Mouse (Mus musculus): ENCODE results near the gene Zer1. TPM values are rescaled to one million over a fixed set of nuclear protein-coding genes. Genes with fewer than 3 reads are reported as not detected.

Gene Zer1
- polyA plus RNA-seq (2015; fragmentation: Nextera tagmentation; extraction: Ambion mirVana) = 2.6 and 2.8 TPM in 2 replicates

DNA sequence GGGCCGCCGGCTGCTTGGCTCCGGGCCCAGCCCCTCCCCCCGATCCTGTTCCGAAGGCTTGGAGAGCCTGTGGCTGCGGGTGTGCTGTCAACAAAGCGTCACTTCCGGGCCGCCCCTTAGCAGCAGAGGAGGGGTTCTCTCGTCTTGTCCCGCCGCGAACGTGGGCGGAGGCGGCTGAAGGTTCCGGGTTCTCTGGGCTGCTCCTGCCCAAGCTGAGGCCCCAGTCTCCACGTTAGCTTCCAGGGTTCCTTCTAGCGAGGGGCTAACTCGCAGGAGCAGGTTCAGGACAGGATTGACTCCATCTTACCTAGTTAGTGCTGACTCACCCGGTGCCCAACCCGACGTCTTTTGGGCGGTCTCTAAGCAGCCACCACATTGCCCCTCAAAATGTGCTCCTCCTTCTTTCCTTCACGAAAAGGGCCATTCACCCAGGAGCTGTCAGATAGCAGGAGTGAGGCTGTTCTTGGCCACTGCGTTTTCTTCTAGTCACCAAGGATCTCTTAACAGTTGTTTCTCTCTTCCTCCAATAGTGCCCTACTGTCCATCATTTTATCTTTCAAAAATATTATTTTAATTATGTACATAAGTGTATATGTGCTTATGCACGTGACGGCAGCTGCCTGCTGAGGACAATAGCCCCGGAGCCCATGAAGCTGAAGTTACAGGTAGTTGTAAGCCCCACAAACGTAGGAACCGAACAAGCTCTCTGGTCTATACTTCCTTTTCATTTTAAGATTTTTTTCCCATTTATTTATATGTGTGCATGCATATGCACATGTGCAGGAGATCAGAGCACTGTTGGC is at the start of gene Zer1:
TSS of gene Zer1 (minus strand) at position 114 of the 803 bp plus-strand sequence.
- H3K4me3 ChIP-seq (ENCODE audit: low read depth, low read length) = peak within 1 kb of the TSS; percentile 85
- TF ChIP-seq CTCF (IDR thresholded peaks at IDR 0.05; ENCODE audit: low read depth) = no peak
- H3K27ac ChIP-seq (ENCODE audit: low read depth, low read length) = peak within 1 kb of the TSS; percentile 77
- H3K4me1 ChIP-seq (replicated peaks; ENCODE audit: control insufficient read depth, insufficient read depth, low read length) = no peaks in the 10 kb centered on the region
- peaks cover 6% of the 10 kb centered on the region for H3K36me3 ChIP-seq (ENCODE audit: control insufficient read depth, insufficient read depth)
- peak within 1 kb of the TSS; percentile 80 for H3K4me2 ChIP-seq (replicated peaks; ENCODE audit: low read depth)
- H3K27me3 ChIP-seq (replicated peaks; ENCODE audit: control insufficient read depth, insufficient read depth, low read length) = no peaks in the 10 kb centered on the region
- no peaks in the 10 kb centered on the region for H3K9me3 ChIP-seq (ENCODE audit: control insufficient read depth)
- WGBS = 9% methylated on average over 31 of the region's 31 CpGs
- H3K9ac ChIP-seq (ENCODE audit: low read depth, low read length) = peak within 1 kb of the TSS; percentile 76
- peak; percentile 94 for ATAC-seq

GRCm38 (mm10) chr2:30173541-30174240 is 49.3 kb upstream of the Zer1 start:
- Histone ChIP-seq H3K4me3 (ENCODE audit: low read depth, low read length) (no peak overlapping the region), H3K9ac (ENCODE audit: low read depth, low read length) (no peak overlapping the region), H3K27me3 (replicated peaks; ENCODE audit: control insufficient read depth, insufficient read depth, low read length) (no peaks in the 10 kb centered on the region), H3K4me1 (replicated peaks; ENCODE audit: control insufficient read depth, insufficient read depth, low read length) (peaks cover 7% of the 10 kb centered on the region; the same call in 1 of the 2 replicates), H3K4me2 (replicated peaks; ENCODE audit: low read depth) (no peak overlapping the region), H3K9me3 (ENCODE audit: control insufficient read depth) (no peaks in the 10 kb centered on the region), H3K36me3 (ENCODE audit: control insufficient read depth, insufficient read depth) (peaks cover 38% of the 10 kb centered on the region), H3K27ac (ENCODE audit: low read depth, low read length) (no peak overlapping the region)
- TF ChIP-seq CTCF (IDR thresholded peaks at IDR 0.05; ENCODE audit: low read depth) = no peak
- 94% methylated on average over 20 of the region's 20 CpGs for WGBS
- ATAC-seq = no peak

- Histone ChIP-seq H3K4me1 (replicated peaks; ENCODE audit: control insufficient read depth, insufficient read depth, low read length) (peaks cover 7% of the 10 kb centered on the region; the same call in 1 of the 2 replicates), H3K4me3 (ENCODE audit: low read depth, low read length) (peak overlapping the region; percentile 73), H3K36me3 (ENCODE audit: control insufficient read depth, insufficient read depth) (peaks cover 38% of the 10 kb centered on the region), H3K27me3 (replicated peaks; ENCODE audit: control insufficient read depth, insufficient read depth, low read length) (no peaks in the 10 kb centered on the region), H3K4me2 (replicated peaks; ENCODE audit: low read depth) (peak overlapping the region; percentile 95), H3K27ac (ENCODE audit: low read depth, low read length) (peak overlapping the region; percentile 93; the same call in 1 of the 2 replicates), H3K9ac (ENCODE audit: low read depth, low read length) (peak overlapping the region; percentile 77), H3K9me3 (ENCODE audit: control insufficient read depth) (0 out of 2 replicates have a peak, but pooled peaks cover 3% of the 10 kb centered on the region)
- under 1% methylated on average over 19 of the region's 19 CpGs for WGBS
- ATAC-seq = peak; percentile 18
- no peak for TF ChIP-seq CTCF (IDR thresholded peaks at IDR 0.05; ENCODE audit: low read depth)
These were observed 47.6 kb upstream of the Zer1 start for GRCm38 (mm10) chr2:30171997-30172382.

- under 1% methylated on average over 75 of the region's 75 CpGs for WGBS
- peak; percentile 85 for ATAC-seq
- TF ChIP-seq CTCF (IDR thresholded peaks at IDR 0.05; ENCODE audit: low read depth) = no peak
- Histone ChIP-seq H3K9ac (ENCODE audit: low read depth, low read length) (peak within 1 kb of the TSS; percentile 77), H3K9me3 (ENCODE audit: control insufficient read depth) (0 out of 2 replicates have a peak, but pooled peaks cover 4% of the 10 kb centered on the region), H3K27ac (ENCODE audit: low read depth, low read length) (peak within 1 kb of the TSS; percentile 93), H3K36me3 (ENCODE audit: control insufficient read depth, insufficient read depth) (peaks cover 37% of the 10 kb centered on the region), H3K4me2 (replicated peaks; ENCODE audit: low read depth) (peak within 1 kb of the TSS; percentile 95), H3K4me1 (replicated peaks; ENCODE audit: control insufficient read depth, insufficient read depth, low read length) (peaks cover 7% of the 10 kb centered on the region; the same call in 1 of the 2 replicates), H3K27me3 (replicated peaks; ENCODE audit: control insufficient read depth, insufficient read depth, low read length) (no peaks in the 10 kb centered on the region), H3K4me3 (ENCODE audit: low read depth, low read length) (peak within 1 kb of the TSS; percentile 73)
These were observed 47.1 kb upstream of the Zer1 start, which contains the start of gene Endog for GRCm38 (mm10) chr2:30171371-30171996. Endog (plus strand) TSS chr2:30171493.

DNA sequence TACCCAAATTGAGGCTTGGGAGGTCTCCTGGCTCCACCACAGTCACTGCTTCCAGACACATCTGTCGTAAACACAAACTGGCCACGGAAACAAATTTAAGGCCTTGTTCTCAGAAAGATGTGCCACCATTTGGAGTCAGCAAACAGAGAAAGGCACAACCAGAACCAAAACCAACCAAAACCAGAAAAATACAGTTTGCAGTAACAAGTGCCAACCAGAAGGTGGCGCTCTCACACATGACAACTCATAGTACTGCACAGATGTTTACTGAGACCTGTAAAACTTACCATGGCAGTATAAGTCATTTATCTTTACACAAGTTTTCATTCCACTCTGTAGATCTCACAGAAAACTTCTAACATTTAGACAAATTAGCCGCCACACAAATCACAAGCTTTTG is 42.3 kb upstream of the Zer1 start:
- no peaks in the 10 kb centered on the region for H3K27me3 ChIP-seq (replicated peaks; ENCODE audit: control insufficient read depth, insufficient read depth, low read length)
- WGBS = 57% methylated on average over 4 of the region's 4 CpGs
- H3K4me2 ChIP-seq (replicated peaks; ENCODE audit: low read depth) = no peak overlapping the region
- no peak overlapping the region for H3K9ac ChIP-seq (ENCODE audit: low read depth, low read length)
- no peak overlapping the region for H3K27ac ChIP-seq (ENCODE audit: low read depth, low read length)
- no peaks in the 10 kb centered on the region for H3K4me1 ChIP-seq (replicated peaks; ENCODE audit: control insufficient read depth, insufficient read depth, low read length)
- TF ChIP-seq CTCF (IDR thresholded peaks at IDR 0.05; ENCODE audit: low read depth) = peak; percentile 58
- 0 out of 2 replicates have a peak, but pooled peaks cover 9% of the 10 kb centered on the region for H3K9me3 ChIP-seq (ENCODE audit: control insufficient read depth)
- no peak overlapping the region for H3K4me3 ChIP-seq (ENCODE audit: low read depth, low read length)
- no peak for ATAC-seq
- no peaks in the 10 kb centered on the region for H3K36me3 ChIP-seq (ENCODE audit: control insufficient read depth, insufficient read depth)

Measured in intestine, postnatal 0 days (tissue).